Mouse (Mus musculus) spleen, adult 2 months (tissue): ENCODE results near the gene Gdap1l1.

Source experiments
- CTCF ChIP-seq: fragments of 200-500 bp; IDR thresholded peaks from 2 replicates; pipeline ENCODE4 v1.5.1; 2011; ENCODE audit warnings: mild to moderate bottlenecking, inconsistent platforms; ENCODE audit not compliant: insufficient read depth, insufficient read length, insufficient replicate concordance; ENCODE audit errors: extremely low read depth
- POLR2A ChIP-seq: fragments of 200-500 bp; IDR thresholded peaks from 2 replicates; pipeline ENCODE4 v1.6.1; 2011; ENCODE audit warnings: low read depth, low read length, inconsistent platforms

DNA sequence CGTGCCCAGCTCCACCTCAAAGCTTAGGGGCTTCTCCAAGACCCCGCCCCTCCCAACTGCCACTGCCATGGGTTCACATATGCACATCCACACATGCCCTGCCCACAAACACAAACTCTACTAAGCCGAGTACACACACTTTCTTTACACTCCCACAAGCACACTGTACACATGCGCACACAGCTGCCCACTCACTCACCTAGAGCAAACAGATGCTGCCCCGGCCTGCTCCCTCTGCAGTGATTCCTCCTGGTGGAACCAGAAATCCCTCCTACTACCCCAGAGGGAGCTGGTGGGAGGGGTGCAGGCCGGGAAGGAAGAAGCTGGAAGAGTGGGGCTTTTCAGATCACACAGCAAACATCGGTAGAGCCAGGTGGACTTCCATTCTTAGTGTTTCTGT, 5.7 kb downstream of the Gdap1l1 start:
- TF ChIP-seq CTCF (no peak), POLR2A (no peak)
